Mouse (Mus musculus): ENCODE results near the gene Sipa1l1. TPM values are rescaled to one million over a fixed set of nuclear protein-coding genes. Genes with fewer than 3 reads are reported as not detected.

The Sipa1l1 gene
- polyA plus RNA-seq, 1 experiment from 2014 or later, result 17.2 TPM

DNA sequence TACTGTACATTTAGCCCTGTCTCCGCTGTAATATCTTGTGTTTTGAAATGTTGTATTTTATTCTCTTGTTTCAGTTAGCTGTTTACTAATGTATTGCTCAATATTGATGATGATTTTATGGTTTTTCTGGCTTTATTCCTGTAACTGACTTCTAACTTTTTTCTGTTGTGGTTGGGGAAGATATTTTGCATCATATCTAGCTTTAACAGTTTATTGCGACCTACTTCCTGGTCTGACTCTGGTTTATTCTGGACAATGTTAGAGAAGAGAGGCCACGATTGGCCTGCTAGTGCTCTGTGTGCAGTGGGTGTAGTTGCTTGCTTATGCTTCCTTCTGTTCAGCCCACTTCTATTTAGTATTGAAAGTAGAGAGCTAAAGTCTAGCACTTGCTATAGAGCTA is 77.3 kb downstream of the Sipa1l1 start:
- no peaks in the 10 kb centered on the region for H3K9me3 ChIP-seq (ENCODE audit: control insufficient read depth, low read length)
- no peak overlapping the region for H3K4me3 ChIP-seq (ENCODE audit: low read depth, low read length)
- no peak overlapping the region for H3K9ac ChIP-seq (replicated peaks; ENCODE audit: low read depth, low read length)
- no peak overlapping the region for H3K27ac ChIP-seq (ENCODE audit: low read depth, low read length)
- H3K4me1 ChIP-seq (ENCODE audit: control insufficient read depth, insufficient read depth, low read length), result no peaks in the 10 kb centered on the region
- no peaks in the 10 kb centered on the region for H3K27me3 ChIP-seq (ENCODE audit: control insufficient read depth, insufficient read depth, low read length)
- H3K4me2 ChIP-seq (ENCODE audit: low read depth, low read length), result no peak overlapping the region
- 95% methylated on average over 3 of the region's 3 CpGs for WGBS
- ATAC-seq (ENCODE audit: low read depth), result no peak
- H3K36me3 ChIP-seq (ENCODE audit: control insufficient read depth, insufficient read depth, low read length), result no peaks in the 10 kb centered on the region

DNA sequence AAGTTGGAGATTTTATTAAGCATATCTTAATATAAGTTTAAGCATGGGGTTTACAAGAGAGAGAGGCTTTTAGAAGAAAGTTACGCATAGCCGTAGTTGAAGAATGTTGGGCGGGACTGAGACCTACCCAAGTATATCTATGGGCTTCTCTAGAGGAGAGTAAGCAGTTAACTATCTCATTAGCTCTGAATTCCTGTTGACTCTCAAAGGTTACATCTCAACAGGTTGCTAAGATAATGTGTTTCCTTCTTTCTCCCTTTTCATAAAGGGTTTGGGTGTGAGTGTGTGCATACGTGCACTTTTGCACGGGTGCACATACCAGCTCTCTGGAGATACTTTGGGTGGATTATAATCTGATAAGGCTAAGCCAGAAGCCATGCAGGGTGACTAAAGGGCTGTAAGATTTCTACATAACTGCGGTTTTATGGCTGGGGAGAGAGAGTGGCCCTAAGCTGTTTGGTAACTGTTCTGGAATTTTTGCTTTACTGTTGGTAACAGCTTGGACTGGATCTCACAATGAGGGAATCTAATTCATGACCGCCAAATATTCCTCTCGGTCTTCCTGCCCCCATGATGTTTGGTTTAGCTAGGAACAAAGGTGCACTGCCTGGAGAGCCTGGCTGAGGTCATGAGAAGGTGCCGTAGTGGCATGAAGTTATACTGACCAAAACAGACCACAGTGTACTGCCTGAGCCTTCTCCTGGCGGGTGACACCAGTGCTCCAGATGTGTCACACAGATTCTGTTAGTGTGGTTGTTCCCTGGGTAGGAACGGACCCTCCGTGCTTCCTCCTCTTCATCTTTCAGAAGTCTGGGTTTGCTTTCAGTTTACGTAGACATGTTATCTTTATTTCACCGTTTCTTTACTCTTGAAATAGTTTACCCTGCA is 78.5 kb downstream of the Sipa1l1 start:
- Histone ChIP-seq H3K4me1 (ENCODE audit: control insufficient read depth, insufficient read depth, low read length) (no peaks in the 10 kb centered on the region), H3K4me3 (ENCODE audit: low read depth, low read length) (no peak overlapping the region), H3K27ac (ENCODE audit: low read depth, low read length) (no peak overlapping the region), H3K36me3 (ENCODE audit: control insufficient read depth, insufficient read depth, low read length) (no peaks in the 10 kb centered on the region), H3K27me3 (ENCODE audit: control insufficient read depth, insufficient read depth, low read length) (no peaks in the 10 kb centered on the region), H3K9me3 (ENCODE audit: control insufficient read depth, low read length) (no peaks in the 10 kb centered on the region), H3K9ac (replicated peaks; ENCODE audit: low read depth, low read length) (no peak overlapping the region), H3K4me2 (ENCODE audit: low read depth, low read length) (no peak overlapping the region)
- ATAC-seq (ENCODE audit: low read depth), result no peak
- 94% methylated on average over 14 of the region's 14 CpGs for WGBS

DNA sequence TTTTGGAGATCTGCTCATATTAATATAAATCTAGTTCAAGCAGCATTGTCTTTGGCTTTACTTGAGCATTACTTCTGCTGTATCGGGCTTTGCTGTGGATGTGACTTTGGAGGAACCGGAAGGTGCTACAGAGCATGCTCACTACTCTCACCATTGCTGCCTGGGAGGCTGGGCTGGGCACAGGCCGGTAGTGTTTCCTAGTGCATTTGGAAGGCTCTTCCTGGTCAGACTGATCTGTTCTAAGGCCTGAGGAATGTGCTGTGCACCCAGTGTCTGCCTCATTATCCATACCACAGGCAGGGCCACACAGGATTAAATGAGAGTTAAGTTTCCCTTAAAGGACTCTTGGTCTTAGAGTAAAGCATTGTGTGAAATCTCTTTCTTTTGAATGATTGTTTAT is 79.4 kb downstream of the Sipa1l1 start:
- Histone ChIP-seq H3K27ac (ENCODE audit: low read depth, low read length) (no peak overlapping the region), H3K4me1 (ENCODE audit: control insufficient read depth, insufficient read depth, low read length) (no peaks in the 10 kb centered on the region), H3K27me3 (ENCODE audit: control insufficient read depth, insufficient read depth, low read length) (no peaks in the 10 kb centered on the region), H3K9ac (replicated peaks; ENCODE audit: low read depth, low read length) (no peak overlapping the region), H3K4me2 (ENCODE audit: low read depth, low read length) (no peak overlapping the region), H3K36me3 (ENCODE audit: control insufficient read depth, insufficient read depth, low read length) (no peaks in the 10 kb centered on the region), H3K9me3 (ENCODE audit: control insufficient read depth, low read length) (no peaks in the 10 kb centered on the region), H3K4me3 (ENCODE audit: low read depth, low read length) (no peak overlapping the region)
- ATAC-seq (ENCODE audit: low read depth), result no peak
- WGBS, result 90% methylated on average over 3 of the region's 3 CpGs

DNA sequence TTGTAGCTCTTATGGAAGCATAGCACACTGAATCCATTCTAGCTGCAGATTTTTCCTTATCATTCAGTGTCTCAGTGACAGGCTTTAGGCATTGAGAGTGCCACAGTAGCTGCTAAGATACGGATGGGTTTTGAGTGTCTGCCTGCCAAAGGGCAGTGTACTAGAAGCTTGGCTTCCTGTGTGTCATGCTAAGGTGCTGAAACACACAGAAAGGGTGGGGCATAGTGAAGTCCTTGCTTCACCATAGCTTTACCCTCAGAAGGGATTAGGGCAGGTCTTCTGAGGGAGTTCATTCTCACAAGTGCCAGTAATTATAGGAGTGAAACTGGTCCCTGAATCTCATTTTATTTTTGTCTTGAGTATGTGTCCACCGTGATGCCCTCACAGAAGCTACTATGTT is 82.2 kb downstream of the Sipa1l1 start:
- no peak overlapping the region for H3K27ac ChIP-seq (ENCODE audit: low read depth, low read length)
- H3K4me2 ChIP-seq (ENCODE audit: low read depth, low read length), result no peak overlapping the region
- no peak overlapping the region for H3K4me3 ChIP-seq (ENCODE audit: low read depth, low read length)
- H3K9me3 ChIP-seq (ENCODE audit: control insufficient read depth, low read length), result no peaks in the 10 kb centered on the region
- H3K36me3 ChIP-seq (ENCODE audit: control insufficient read depth, insufficient read depth, low read length), result no peaks in the 10 kb centered on the region
- ATAC-seq (ENCODE audit: low read depth), result no peak
- no peak overlapping the region for H3K9ac ChIP-seq (replicated peaks; ENCODE audit: low read depth, low read length)
- H3K4me1 ChIP-seq (ENCODE audit: control insufficient read depth, insufficient read depth, low read length), result no peaks in the 10 kb centered on the region
- H3K27me3 ChIP-seq (ENCODE audit: control insufficient read depth, insufficient read depth, low read length), result no peaks in the 10 kb centered on the region
- WGBS, result 94% methylated on average over 2 of the region's 2 CpGs

DNA sequence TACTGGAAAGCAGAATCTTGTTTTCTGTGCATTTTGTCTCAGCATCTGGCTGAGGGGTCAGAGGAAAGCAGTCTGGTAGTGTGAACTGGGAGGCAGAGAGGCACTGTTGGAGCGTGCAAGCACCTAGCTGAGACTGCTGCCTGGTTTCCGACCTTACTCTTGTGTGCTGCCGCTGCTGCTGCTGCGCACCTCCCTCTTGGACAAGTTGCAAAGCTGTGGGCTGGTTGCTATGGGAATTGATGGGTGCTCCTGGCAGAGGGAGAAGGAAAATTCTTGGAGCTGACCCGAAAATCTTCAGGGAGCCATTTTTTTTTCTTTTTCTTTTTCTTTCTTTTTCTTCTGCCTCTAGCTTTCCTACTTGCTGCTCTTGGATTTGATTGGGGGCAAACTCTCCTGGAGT is 85.0 kb downstream of the Sipa1l1 start:
- 71% methylated on average over 5 of the region's 5 CpGs for WGBS
- Histone ChIP-seq H3K36me3 (ENCODE audit: control insufficient read depth, insufficient read depth, low read length) (no peaks in the 10 kb centered on the region), H3K4me3 (ENCODE audit: low read depth, low read length) (no peak overlapping the region), H3K9me3 (ENCODE audit: control insufficient read depth, low read length) (no peaks in the 10 kb centered on the region), H3K4me2 (ENCODE audit: low read depth, low read length) (no peak overlapping the region), H3K27me3 (ENCODE audit: control insufficient read depth, insufficient read depth, low read length) (no peaks in the 10 kb centered on the region), H3K9ac (replicated peaks; ENCODE audit: low read depth, low read length) (no peak overlapping the region), H3K4me1 (ENCODE audit: control insufficient read depth, insufficient read depth, low read length) (no peaks in the 10 kb centered on the region), H3K27ac (ENCODE audit: low read depth, low read length) (no peak overlapping the region)
- ATAC-seq (ENCODE audit: low read depth), result no peak

DNA sequence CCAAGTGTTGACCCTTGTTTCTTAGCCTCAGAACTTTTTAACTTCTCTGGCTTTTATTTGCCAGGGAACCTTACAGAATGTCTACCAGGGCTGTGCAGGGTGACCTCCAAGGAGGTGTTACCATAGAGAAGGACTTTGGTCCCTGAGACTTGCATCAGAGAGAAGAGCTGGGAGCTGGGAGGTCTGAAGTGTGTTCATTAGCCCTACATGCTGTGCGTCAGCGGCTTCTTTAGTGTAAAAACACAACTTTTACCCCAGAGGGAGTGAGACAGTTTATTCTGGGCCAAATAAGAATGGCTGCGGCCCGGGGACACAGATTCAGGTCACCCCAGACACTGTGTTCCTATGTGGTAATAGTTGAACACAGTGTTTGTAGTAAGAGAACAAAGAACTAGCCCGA is 86.9 kb downstream of the Sipa1l1 start:
- Histone ChIP-seq H3K36me3 (ENCODE audit: control insufficient read depth, insufficient read depth, low read length) (no peaks in the 10 kb centered on the region), H3K4me2 (ENCODE audit: low read depth, low read length) (no peak overlapping the region), H3K27ac (ENCODE audit: low read depth, low read length) (no peak overlapping the region), H3K27me3 (ENCODE audit: control insufficient read depth, insufficient read depth, low read length) (no peaks in the 10 kb centered on the region), H3K9me3 (ENCODE audit: control insufficient read depth, low read length) (no peaks in the 10 kb centered on the region), H3K4me3 (ENCODE audit: low read depth, low read length) (no peak overlapping the region), H3K4me1 (ENCODE audit: control insufficient read depth, insufficient read depth, low read length) (no peaks in the 10 kb centered on the region), H3K9ac (replicated peaks; ENCODE audit: low read depth, low read length) (no peak overlapping the region)
- 92% methylated on average over 5 of the region's 5 CpGs for WGBS
- ATAC-seq (ENCODE audit: low read depth), result no peak

DNA sequence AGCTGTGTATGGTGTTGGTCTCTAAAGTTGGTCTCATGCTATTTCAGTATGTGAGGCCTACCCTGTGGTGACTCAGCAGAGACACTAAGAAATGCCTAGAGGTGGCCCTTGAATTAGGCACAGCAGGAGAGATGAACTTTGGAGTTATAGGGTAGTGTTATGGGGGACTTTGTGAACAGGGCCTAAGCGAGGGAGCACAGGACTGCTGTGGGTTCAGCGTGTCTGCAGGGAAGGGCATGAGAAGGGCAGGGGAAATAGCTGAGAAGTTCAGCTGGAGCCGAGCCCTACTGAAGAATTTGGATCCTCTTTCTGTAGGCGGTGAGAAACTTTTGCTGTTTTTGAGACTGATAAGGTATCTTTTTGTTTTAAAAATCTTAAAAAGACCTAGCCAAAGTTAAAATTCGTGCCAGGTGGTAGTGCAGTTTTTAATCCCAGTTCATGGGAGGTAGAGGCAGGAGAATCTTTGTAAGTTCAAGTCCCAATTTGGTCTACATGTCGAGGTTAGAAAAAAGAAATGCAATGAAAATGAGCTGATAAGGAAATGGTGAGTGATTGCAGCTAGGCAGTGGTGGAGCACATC is 87.9 kb downstream of the Sipa1l1 start:
- Histone ChIP-seq H3K9me3 (ENCODE audit: control insufficient read depth, low read length) (no peaks in the 10 kb centered on the region), H3K36me3 (ENCODE audit: control insufficient read depth, insufficient read depth, low read length) (no peaks in the 10 kb centered on the region), H3K4me1 (ENCODE audit: control insufficient read depth, insufficient read depth, low read length) (no peaks in the 10 kb centered on the region), H3K27me3 (ENCODE audit: control insufficient read depth, insufficient read depth, low read length) (no peaks in the 10 kb centered on the region), H3K4me2 (ENCODE audit: low read depth, low read length) (no peak overlapping the region), H3K27ac (ENCODE audit: low read depth, low read length) (no peak overlapping the region), H3K4me3 (ENCODE audit: low read depth, low read length) (no peak overlapping the region), H3K9ac (replicated peaks; ENCODE audit: low read depth, low read length) (no peak overlapping the region)
- no peak for ATAC-seq (ENCODE audit: low read depth)
- WGBS, result 93% methylated on average over 6 of the region's 6 CpGs

DNA sequence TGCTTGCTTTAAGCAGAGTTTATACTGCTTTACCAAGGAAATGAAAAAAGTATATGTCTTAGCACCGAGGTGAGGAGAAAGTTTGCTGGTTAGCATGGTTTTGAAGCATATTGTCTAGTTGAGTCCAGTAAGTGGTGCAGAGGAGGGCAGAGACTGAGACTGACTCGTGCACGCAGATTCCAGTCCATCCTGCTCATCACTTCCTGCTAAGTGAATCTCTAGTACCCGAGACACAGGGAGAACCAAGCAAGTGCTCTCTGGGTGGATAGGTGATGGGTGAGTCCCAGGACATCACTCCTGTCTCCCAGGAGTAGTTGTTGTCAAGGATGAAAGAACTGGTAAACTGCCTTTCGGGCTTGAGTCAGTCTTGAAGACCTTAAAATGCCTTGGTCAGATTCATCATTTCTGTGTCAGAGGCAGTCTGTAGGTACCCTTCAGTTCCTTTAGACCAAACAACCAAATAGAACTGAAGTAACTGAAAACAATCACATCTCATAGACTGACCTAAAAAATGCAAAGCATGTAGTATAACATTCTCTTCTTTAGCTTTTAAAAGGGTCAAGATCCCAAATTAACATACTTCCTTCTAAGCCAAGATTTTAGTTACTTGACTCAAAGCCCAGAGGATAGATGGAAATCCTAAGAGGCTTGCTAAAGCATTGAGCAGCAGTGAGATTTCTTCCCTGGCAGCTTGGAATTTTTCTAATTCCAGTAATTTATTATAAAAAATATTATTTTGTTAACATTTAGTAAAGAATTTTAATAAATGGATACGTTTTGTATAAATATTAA is 89.1 kb downstream of the Sipa1l1 start:
- H3K36me3 ChIP-seq (ENCODE audit: control insufficient read depth, insufficient read depth, low read length), result no peaks in the 10 kb centered on the region
- WGBS, result 91% methylated on average over 6 of the region's 6 CpGs
- H3K27me3 ChIP-seq (ENCODE audit: control insufficient read depth, insufficient read depth, low read length), result no peaks in the 10 kb centered on the region
- H3K9ac ChIP-seq (replicated peaks; ENCODE audit: low read depth, low read length), result no peak overlapping the region
- no peak overlapping the region for H3K27ac ChIP-seq (ENCODE audit: low read depth, low read length)
- H3K4me3 ChIP-seq (ENCODE audit: low read depth, low read length), result no peak overlapping the region
- no peak overlapping the region for H3K4me2 ChIP-seq (ENCODE audit: low read depth, low read length)
- ATAC-seq (ENCODE audit: low read depth), result no peak
- H3K9me3 ChIP-seq (ENCODE audit: control insufficient read depth, low read length), result no peaks in the 10 kb centered on the region
- no peaks in the 10 kb centered on the region for H3K4me1 ChIP-seq (ENCODE audit: control insufficient read depth, insufficient read depth, low read length)

DNA sequence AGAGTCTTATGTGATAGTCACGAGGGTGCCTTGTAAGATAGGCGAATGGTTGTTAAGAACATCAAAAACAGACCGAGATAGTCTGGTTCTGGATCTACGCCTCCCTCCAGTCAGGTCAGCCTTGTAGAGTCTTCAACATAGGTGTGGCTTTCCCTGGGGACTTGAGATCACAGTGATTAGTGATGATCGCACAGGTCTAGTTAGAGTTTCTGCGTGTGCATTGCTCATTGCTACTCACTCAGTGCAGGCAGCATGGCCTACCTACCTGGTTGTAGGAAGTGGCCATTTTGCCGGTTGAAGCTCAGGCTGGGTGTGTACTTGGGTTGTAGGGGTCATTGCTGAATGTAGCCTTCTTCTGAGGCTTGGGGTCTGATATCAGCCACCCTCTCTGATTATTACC is 94.3 kb downstream of the Sipa1l1 start:
- no peak overlapping the region for H3K27ac ChIP-seq (ENCODE audit: low read depth, low read length)
- H3K36me3 ChIP-seq (ENCODE audit: control insufficient read depth, insufficient read depth, low read length), result no peaks in the 10 kb centered on the region
- no peak overlapping the region for H3K4me3 ChIP-seq (ENCODE audit: low read depth, low read length)
- WGBS, result 99% methylated on average over 7 of the region's 7 CpGs
- H3K9ac ChIP-seq (replicated peaks; ENCODE audit: low read depth, low read length), result no peak overlapping the region
- H3K4me2 ChIP-seq (ENCODE audit: low read depth, low read length), result no peak overlapping the region
- H3K9me3 ChIP-seq (ENCODE audit: control insufficient read depth, low read length), result no peaks in the 10 kb centered on the region
- H3K27me3 ChIP-seq (ENCODE audit: control insufficient read depth, insufficient read depth, low read length), result no peaks in the 10 kb centered on the region
- no peak for ATAC-seq (ENCODE audit: low read depth)
- no peaks in the 10 kb centered on the region for H3K4me1 ChIP-seq (ENCODE audit: control insufficient read depth, insufficient read depth, low read length)

Measured in neural tube, embryonic 14.5 days (tissue).